Mouse (Mus musculus) Patski (cell line): Measurements from ENCODE around the gene Robo1. TPM values are rescaled to one million over a fixed set of nuclear protein-coding genes. Genes with fewer than 3 reads are reported as not detected.

Experiments used
- ATAC-seq: fragments of 100-300 bp; one replicate; pipeline ENCODE4 v1.8.0; 2021
- CTCF ChIA-PET: fragments of 350-600 bp; sonication (Branson Sonifier 250); formaldehyde crosslinking; loops from one replicate; lab custom pipeline; 2022; ENCODE audit warnings: inconsistent platforms; lab: Charles Lee
- POLR2A ChIA-PET: fragments of 350-600 bp; sonication (Branson Sonifier 250); formaldehyde crosslinking; loops from one replicate; lab custom pipeline; 2022; ENCODE audit warnings: antibody characterized with exemption, inconsistent platforms; lab: Charles Lee
- DNase-seq: peaks from one replicate; pipeline ENCODE4 v3.0.0-alpha.2; 2011; ENCODE audit warnings: low read depth, low spot score
- H3K27me3 ChIP-seq: fragments of 371-371 bp; one replicate; pipeline ENCODE4 v1.5.1; 2021
- CTCF ChIP-seq: fragments of 100-300 bp; IDR thresholded peaks from one replicate; pipeline ENCODE4 v1.5.1; 2021
- in situ Hi-C: fragments of 300-500 bp; cut with MboI; formaldehyde crosslinking; loops from 3 replicates; pipeline ENCODE4 v1.11.1; 2018; ENCODE audit warnings: low pct_unique_long_range_greater_than_20kb, mixed read lengths
- polyA plus RNA-seq: library from polyadenylated mRNA; unstranded; gene quantifications from one replicate; pipeline ENCODE4 v1.2.3, GENCODE M21; 2021

Gene Robo1
- polyA plus RNA-seq, 1 experiment from 2014 or later: not detected

DNA sequence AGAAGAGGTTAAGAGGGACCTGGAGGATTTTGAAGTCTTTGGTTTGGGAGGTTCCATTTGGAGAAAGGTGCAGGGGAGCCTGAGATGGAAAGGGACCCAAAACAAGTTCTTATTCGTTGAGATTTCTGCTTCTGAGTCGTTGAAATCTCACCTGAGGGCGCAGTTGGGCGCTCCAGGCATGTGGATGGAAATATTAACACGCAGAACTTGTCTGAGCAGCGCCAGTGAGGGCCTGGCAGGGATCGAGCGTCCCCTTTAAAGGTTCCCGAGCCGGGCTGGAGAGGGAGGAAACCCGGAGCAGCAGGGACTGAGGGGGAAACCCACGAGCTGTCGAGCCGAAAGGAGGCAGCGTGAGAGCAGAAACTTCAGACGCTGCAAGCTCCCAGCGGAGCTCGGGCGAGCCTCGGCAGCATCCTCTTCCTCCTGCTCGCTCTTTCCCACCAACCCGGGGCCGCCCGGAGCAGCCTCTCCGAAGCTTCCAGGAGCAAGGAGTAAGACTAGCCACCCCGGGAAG, 354.8 kb downstream of the Robo1 start:
- TF ChIP-seq CTCF: no peak
- H3K27me3 ChIP-seq: peaks cover 18% of the 10 kb centered on the region
- DNase-seq (no peak), ATAC-seq (no peak)
- POLR2A ChIA-PET: no interaction called here
- CTCF ChIA-PET: no interaction called here
- in situ Hi-C loops: no loop called here

- in situ Hi-C loops: no loop called here
- CTCF ChIA-PET: no interaction called here
- DNase-seq: no peak
- no peak for ATAC-seq
- no peak for TF ChIP-seq CTCF
- POLR2A ChIA-PET: no interaction called here
- peaks cover 18% of the 10 kb centered on the region for H3K27me3 ChIP-seq
Observed at GRCm38 (mm10) chr16:72663351-72664232, 355.5 kb downstream of the Robo1 start.

DNA sequence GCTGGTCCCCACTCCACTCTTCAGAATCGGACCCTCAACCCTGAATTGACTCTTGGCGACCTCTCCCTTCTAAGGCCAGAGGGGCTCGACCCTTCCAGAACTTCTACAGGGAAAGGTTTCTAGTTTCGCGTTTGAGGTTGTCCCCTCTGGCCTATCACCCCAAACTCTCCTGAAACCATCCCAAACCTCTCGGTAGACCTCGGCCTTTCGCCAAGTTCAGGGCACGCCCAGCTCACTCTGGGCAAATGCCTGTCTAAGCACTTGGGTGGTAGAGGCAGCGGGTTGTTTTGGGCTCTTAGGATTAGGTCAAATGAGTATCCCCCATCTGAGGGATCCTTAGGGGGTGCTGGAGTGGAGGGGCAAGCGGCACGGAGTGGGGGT, 356.1 kb downstream of the Robo1 start:
- in situ Hi-C loops: no loop called here
- peaks cover 18% of the 10 kb centered on the region for H3K27me3 ChIP-seq
- DNase-seq (no peak), ATAC-seq (no peak)
- CTCF ChIA-PET: no interaction called here
- POLR2A ChIA-PET: no interaction called here
- TF ChIP-seq CTCF: no peak

DNA sequence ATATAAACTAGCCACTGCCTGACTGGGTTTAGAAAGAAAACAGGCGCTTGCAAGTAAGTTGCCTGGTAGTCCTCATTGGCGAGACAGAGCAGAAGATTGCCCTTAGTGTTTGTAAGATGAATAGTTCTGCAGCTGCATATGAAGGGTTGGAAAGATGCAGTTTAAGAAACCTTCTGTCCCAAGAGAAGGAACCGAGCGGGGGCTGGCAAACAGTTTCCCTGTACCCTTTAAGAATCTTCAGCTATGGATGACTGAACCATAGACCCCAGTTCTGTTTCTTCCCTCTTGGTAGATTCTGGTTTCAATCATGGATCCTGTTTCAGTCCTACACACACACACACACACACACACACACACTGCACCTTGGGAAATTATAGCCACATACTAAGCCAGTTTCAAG, 356.7 kb downstream of the Robo1 start:
- peaks cover 18% of the 10 kb centered on the region for H3K27me3 ChIP-seq
- CTCF ChIA-PET: no interaction called here
- POLR2A ChIA-PET: no interaction called here
- TF ChIP-seq CTCF: no peak
- in situ Hi-C loops: no loop called here
- ATAC-seq (no peak), DNase-seq (no peak)

DNA sequence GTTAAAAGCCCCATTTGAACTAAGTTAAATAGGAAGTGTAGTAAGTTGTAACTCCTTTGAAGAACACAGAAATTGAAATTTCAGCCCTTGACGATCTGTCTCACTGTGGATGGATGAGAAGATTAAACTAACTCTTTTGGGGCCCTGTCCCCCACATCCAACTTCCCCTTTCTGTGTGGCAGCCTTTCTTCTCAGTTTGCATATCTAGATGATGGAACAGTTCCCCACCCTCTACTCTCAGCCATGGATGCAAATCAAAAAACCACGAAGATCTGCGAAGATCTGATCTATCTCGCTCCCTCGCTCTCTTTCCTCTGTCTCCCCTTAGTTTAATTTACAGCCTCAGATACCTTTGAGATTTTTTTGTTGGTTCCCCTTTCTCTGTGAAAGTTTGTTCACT, 357.3 kb downstream of the Robo1 start:
- DNase-seq (no peak), ATAC-seq (no peak)
- peaks cover 18% of the 10 kb centered on the region for H3K27me3 ChIP-seq
- POLR2A ChIA-PET: interaction anchor here (0.6 kb wide), 2 partner anchors 1032 to 1235 kb away, joined by 3 read pairs; no protein-coding TSS in a partner anchor
- TF ChIP-seq CTCF: no peak
- CTCF ChIA-PET: no interaction called here
- in situ Hi-C loops: no loop called here

GRCm38 (mm10) chr16:72670240-72671038, 362.3 kb downstream of the Robo1 start:
- DNase-seq (no peak), ATAC-seq (no peak)
- no peaks in the 10 kb centered on the region for H3K27me3 ChIP-seq
- in situ Hi-C loops: no loop called here
- POLR2A ChIA-PET: no interaction called here
- TF ChIP-seq CTCF: no peak
- CTCF ChIA-PET: no interaction called here

DNA sequence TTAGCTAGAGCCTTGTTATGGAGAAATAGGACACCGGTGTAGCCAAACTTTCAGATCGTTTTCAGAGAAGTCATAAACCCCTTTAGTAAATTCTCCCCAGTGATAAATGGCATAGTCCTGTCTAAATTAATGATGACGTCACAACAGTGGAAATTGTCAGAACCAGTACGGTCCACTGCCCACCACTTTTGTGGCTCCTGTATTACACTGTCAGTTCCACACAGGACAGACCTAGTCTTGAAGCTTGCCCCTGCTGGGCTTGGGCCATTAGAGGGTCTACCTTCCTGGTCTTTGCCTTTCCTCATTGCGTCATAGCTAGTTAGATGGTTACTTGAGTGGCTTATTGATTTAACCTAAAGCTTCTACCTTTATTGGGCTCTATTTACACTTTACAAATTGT, 369.1 kb downstream of the Robo1 start:
- no peak for TF ChIP-seq CTCF
- POLR2A ChIA-PET: no interaction called here
- H3K27me3 ChIP-seq: no peaks in the 10 kb centered on the region
- CTCF ChIA-PET: interaction anchor here (1.0 kb wide), 1 partner anchor 12 kb away, joined by 3 read pairs; no protein-coding TSS in a partner anchor
- in situ Hi-C loops: no loop called here
- DNase-seq (no peak), ATAC-seq (no peak)

GRCm38 (mm10) chr16:72678450-72678849, 370.3 kb downstream of the Robo1 start:
- POLR2A ChIA-PET: no interaction called here
- CTCF ChIA-PET: no interaction called here
- no peaks in the 10 kb centered on the region for H3K27me3 ChIP-seq
- TF ChIP-seq CTCF: no peak
- ATAC-seq (no peak), DNase-seq (no peak)
- in situ Hi-C loops: no loop called here

DNA sequence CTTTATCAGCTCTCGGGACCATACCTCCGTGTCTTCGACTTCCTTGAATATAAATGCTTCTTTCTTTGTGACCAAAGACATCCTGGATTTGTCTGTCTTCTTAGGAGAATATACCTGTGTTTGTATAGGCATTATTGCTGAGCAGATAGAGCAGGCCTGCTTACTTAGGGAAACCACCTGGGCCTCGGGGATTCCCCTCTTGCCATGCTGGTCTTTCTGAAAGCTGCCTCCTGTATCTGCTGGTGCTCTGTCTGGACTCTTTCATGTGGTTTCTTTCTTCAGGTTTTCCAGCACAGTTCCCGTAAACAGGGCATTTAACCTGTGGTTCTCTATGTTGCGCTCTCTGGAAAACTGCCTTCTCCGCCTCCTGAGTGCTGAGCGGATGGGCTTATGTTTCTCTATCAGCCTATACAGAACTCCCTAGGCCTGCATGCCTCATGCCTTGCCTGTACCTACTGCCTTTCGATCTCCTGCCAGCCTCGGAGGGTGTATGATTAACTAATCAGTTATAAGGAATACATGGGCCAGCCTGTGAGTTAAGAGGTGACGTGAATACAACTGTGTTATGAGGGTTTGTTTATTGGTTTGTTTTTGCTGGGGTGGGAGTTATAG, 370.9 kb downstream of the Robo1 start:
- ATAC-seq: no peak
- POLR2A ChIA-PET: no interaction called here
- CTCF ChIA-PET: no interaction called here

DNA sequence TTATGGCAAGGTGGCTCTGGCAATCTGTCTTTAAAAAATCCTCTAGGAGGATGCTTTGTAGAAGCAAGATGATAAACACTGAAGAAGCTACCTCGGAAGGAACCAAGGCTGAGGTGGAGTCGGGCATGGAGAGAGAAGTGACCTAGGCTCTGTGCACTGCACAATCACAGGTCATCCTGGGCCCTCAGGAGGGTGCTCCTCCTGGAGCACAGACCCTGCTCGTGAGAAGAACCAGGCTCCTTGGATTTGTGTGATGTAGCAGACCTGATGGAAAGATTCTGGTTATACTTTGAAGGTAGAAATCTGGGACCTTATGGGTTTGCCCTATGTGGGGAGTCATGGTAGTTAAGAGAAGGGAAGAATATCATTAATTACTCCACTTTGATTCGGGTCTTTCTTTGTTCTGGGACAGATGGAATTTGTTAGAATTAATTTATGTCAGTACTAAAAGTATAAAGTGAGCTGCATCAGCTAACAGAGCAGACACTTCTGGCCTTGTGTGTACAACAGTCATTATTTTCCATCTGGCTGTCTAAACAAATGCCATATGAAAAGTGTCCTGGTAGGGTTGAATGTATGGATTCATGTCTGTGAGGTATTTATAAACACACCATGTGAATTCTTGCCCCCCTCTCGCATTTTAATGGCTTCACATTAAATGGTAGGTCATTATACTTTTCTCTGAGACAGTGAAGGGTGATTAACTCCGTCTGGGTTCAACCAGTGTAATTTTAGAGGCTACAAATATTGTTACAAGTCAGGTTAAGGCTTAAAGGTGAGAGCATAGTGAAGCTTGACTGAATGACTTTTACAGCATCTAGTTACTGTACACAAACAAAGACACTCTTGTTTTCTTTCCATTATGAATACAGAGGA, 377.7 kb downstream of the Robo1 start:
- no peak for TF ChIP-seq CTCF
- DNase-seq: no peak
- ChIA-PET CTCF (no interaction called here), POLR2A (no interaction called here)
- H3K27me3 ChIP-seq: peaks cover 8% of the 10 kb centered on the region
- in situ Hi-C loops: no loop called here
- ATAC-seq: no peak

More for the DNA sequence above, 370.9 kb downstream of the Robo1 start:
- no peak for TF ChIP-seq CTCF
- no peak for DNase-seq
- in situ Hi-C loops: no loop called here
- H3K27me3 ChIP-seq: no peaks in the 10 kb centered on the region
